Mouse (Mus musculus): ENCODE measurements around the gene Dhx33. TPM values are rescaled to one million over a fixed set of nuclear protein-coding genes. Genes with fewer than 3 reads are reported as not detected.

The Dhx33 gene
- 9.3 TPM for polyA plus RNA-seq (2014; fragmentation: Illumina TruSeq; extraction: RNeasy Lipid Tissue Mini Kit (QIAGEN cat#74804); ENCODE audit: low replicate concordance)

GRCm38 (mm10) chr11:71004316-71004773, at the start of gene Dhx33:
TSS of gene Dhx33 (minus strand) at chr11:71004437.

DNA sequence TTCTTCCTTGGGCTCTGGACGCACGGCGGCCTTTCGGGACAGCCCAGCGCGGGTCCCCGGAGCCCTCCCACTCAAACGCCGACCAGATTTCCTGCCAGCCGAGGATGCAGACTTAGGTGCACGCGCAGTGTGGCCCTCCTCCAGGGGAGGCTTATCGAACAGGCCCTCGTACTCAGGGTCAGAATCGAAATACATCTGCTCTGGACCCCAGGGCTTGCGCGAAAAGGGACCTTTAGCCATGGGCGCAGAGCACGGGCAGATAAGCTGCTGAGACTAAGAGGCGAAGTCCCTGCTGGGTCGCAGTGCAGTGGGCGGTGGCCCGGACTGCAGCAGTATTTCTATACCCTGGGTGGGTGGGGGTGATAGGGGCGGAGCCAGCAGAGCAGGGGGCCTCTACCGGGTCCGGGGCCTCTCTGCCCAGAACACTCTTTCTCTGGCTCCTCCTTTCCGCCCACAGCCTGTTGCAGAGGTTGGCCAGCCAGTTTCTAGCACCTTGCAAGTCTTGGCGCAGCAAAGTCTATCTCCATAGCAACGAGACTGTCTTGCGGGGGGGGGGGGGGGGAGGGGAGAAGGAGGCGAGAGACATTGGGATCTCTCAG, 29.0 kb upstream of the Dhx33 start, which contains the start of gene 6330403K07Rik:
Gene 6330403K07Rik (minus strand): TSS at position 351 of the 599 bp plus-strand sequence.

GRCm38 (mm10) chr11:71019201-71020068, 15.2 kb upstream of the Dhx33 start, which contains the start of the genes Mis12 and Derl2:
TSS of gene Mis12 (plus strand) at chr11:71019611.
TSS of gene Derl2 (minus strand) at chr11:71019841.

GRCm38 (mm10) chr11:70982557-70983228, 21.5 kb downstream of the Dhx33 start, which contains the start of gene C1qbp:
TSS of gene C1qbp (minus strand) at chr11:70983026.

GRCm38 (mm10) chr11:70969821-70970559, 34.2 kb downstream of the Dhx33 start, which contains the start of the genes Nup88 and Rpain:
TSS of gene Nup88 (minus strand) at chr11:70969973.
TSS of gene Rpain (plus strand) at chr11:70970213.

Other genes with a start within 250 kb of the Dhx33 start
- gene Zfp3, start 240.2 kb downstream of the Dhx33 start, polyA plus RNA-seq (2014; fragmentation: Illumina TruSeq; extraction: RNeasy Lipid Tissue Mini Kit (QIAGEN cat#74804); ENCODE audit: low replicate concordance), result 1.6 TPM
- gene Scimp, start 191.9 kb downstream of the Dhx33 start, polyA plus RNA-seq (2014; fragmentation: Illumina TruSeq; extraction: RNeasy Lipid Tissue Mini Kit (QIAGEN cat#74804); ENCODE audit: low replicate concordance), result 1.6 TPM
- gene Rabep1, start 159.7 kb downstream of the Dhx33 start, polyA plus RNA-seq (2014; fragmentation: Illumina TruSeq; extraction: RNeasy Lipid Tissue Mini Kit (QIAGEN cat#74804); ENCODE audit: low replicate concordance), result 45.4 TPM
- 138 TPM for gene Nup88, start 34.5 kb downstream of the Dhx33 start, polyA plus RNA-seq (2014; fragmentation: Illumina TruSeq; extraction: RNeasy Lipid Tissue Mini Kit (QIAGEN cat#74804); ENCODE audit: low replicate concordance)
- 6.9 TPM for gene Rpain, start 34.2 kb downstream of the Dhx33 start, polyA plus RNA-seq (2014; fragmentation: Illumina TruSeq; extraction: RNeasy Lipid Tissue Mini Kit (QIAGEN cat#74804); ENCODE audit: low replicate concordance)
- gene C1qbp, start 21.4 kb downstream of the Dhx33 start, polyA plus RNA-seq (2014; fragmentation: Illumina TruSeq; extraction: RNeasy Lipid Tissue Mini Kit (QIAGEN cat#74804); ENCODE audit: low replicate concordance), result 104 TPM
- gene Mis12, start 15.2 kb upstream of the Dhx33 start, polyA plus RNA-seq (2014; fragmentation: Illumina TruSeq; extraction: RNeasy Lipid Tissue Mini Kit (QIAGEN cat#74804); ENCODE audit: low replicate concordance), result 46.9 TPM
- 81.0 TPM for gene Derl2, start 15.4 kb upstream of the Dhx33 start, polyA plus RNA-seq (2014; fragmentation: Illumina TruSeq; extraction: RNeasy Lipid Tissue Mini Kit (QIAGEN cat#74804); ENCODE audit: low replicate concordance)
- gene 6330403K07Rik, start 29.1 kb upstream of the Dhx33 start, polyA plus RNA-seq (2014; fragmentation: Illumina TruSeq; extraction: RNeasy Lipid Tissue Mini Kit (QIAGEN cat#74804); ENCODE audit: low replicate concordance), result 1.8 TPM
- gene Nlrp1a, start 140.3 kb upstream of the Dhx33 start, polyA plus RNA-seq (2014; fragmentation: Illumina TruSeq; extraction: RNeasy Lipid Tissue Mini Kit (QIAGEN cat#74804); ENCODE audit: low replicate concordance), result 0.59 TPM
- 11.8 TPM for gene Nlrp1b, start 226.3 kb upstream of the Dhx33 start, polyA plus RNA-seq (2014; fragmentation: Illumina TruSeq; extraction: RNeasy Lipid Tissue Mini Kit (QIAGEN cat#74804); ENCODE audit: low replicate concordance)

All from small intestine, adult 10 weeks (tissue).